Mouse (Mus musculus) MEL (cell line): ENCODE data around the gene Scpep1. TPM values are rescaled to one million over a fixed set of nuclear protein-coding genes. Genes with fewer than 3 reads are reported as not detected.

Source experiments
- DNase-seq: peaks from one replicate; pipeline ENCODE4 v3.0.0; 2011; ENCODE audit warnings: low read depth, low spot score
- H3K27ac ChIP-seq: 2 replicates; pipeline ENCODE4 v1.5.1; 2012; ENCODE audit warnings: low read depth, mild to moderate bottlenecking, control low read depth, low read length, moderate library complexity; ENCODE audit not compliant: control insufficient read depth
- H3K27me3 ChIP-seq, 2 experiments: fragments of 150-350 bp in 1 of 2; sonication (generic) in 1 of 2; 2 replicates each; pipeline ENCODE4 v1.6.1; 2012; ENCODE audit warnings: low read length in 2 of 2, mild to moderate bottlenecking in 2 of 2, improper control_type of control experiment in 1 of 2, moderate library complexity in 1 of 2; ENCODE audit not compliant: insufficient read depth in 2 of 2, control insufficient read depth in 1 of 2
- H3K36me3 ChIP-seq, 2 experiments: 2 replicates each; pipeline ENCODE4 v1.6.1; 2012 to 2014; ENCODE audit warnings: low read length in 2 of 2, improper control_type of control experiment in 1 of 2, inconsistent platforms in 1 of 2, mild to moderate bottlenecking in 1 of 2; ENCODE audit not compliant: insufficient read depth in 2 of 2, control insufficient read depth in 1 of 2
- H3K4me1 ChIP-seq, 2 experiments: fragments of 150-350 bp in 1 of 2; sonication (generic) in 1 of 2; 2 replicates each; pipeline ENCODE4 v1.6.1; 2012; ENCODE audit warnings: low read length in 2 of 2, improper control_type of control experiment in 1 of 2, mild to moderate bottlenecking in 1 of 2; ENCODE audit not compliant: insufficient read depth in 2 of 2, control insufficient read depth in 1 of 2
- H3K4me3 ChIP-seq, 2 experiments: fragments of 150-350 bp in 1 of 2; sonication (generic) in 1 of 2; 2 replicates each; pipeline ENCODE4 v1.5.1; 2012; ENCODE audit warnings: low read depth in 2 of 2, low read length in 2 of 2, mild to moderate bottlenecking in 2 of 2, moderate library complexity in 2 of 2, control low read depth in 1 of 2, improper control_type of control experiment in 1 of 2; ENCODE audit not compliant: control insufficient read depth in 1 of 2, insufficient read depth in 1 of 2
- H3K79me2 ChIP-seq: 2 replicates; pipeline ENCODE4 v1.6.1; 2012; ENCODE audit warnings: mild to moderate bottlenecking, low read length, moderate library complexity; ENCODE audit not compliant: control insufficient read depth, poor library complexity, insufficient read depth
- H3K9ac ChIP-seq: 2 replicates; pipeline ENCODE4 v1.6.1; 2012; ENCODE audit warnings: low read depth, mild to moderate bottlenecking, control low read depth, low read length, moderate library complexity; ENCODE audit not compliant: control insufficient read depth, poor library complexity, severe bottlenecking
- H3K9me3 ChIP-seq: fragments of 150-350 bp; sonication (generic); replicated peaks from 2 replicates; pipeline ENCODE4 v1.6.1; 2012; ENCODE audit warnings: mild to moderate bottlenecking, low read length, improper control_type of control experiment, moderate library complexity; ENCODE audit not compliant: insufficient read depth
- BHLHE40 ChIP-seq: IDR thresholded peaks from 2 replicates; pipeline ENCODE4 v1.6.1; 2012; ENCODE audit warnings: low read depth, mild to moderate bottlenecking, inconsistent platforms, low read length, improper control_type of control experiment, borderline replicate concordance
- CTCF ChIP-seq, 3 experiments: IDR thresholded peaks in 2 of 3; conservative IDR thresholded peaks in 1 of 3; 2 replicates each; pipeline ENCODE4 v1.5.1; 2011 to 2012; ENCODE audit warnings: low read length in 3 of 3, low read depth in 2 of 3, mild to moderate bottlenecking in 2 of 3, improper control_type of control experiment in 1 of 3, inconsistent platforms in 1 of 3, mixed read lengths in 1 of 3, moderate library complexity in 1 of 3; ENCODE audit not compliant: control insufficient read depth in 1 of 3, insufficient read depth in 1 of 3, poor library complexity in 1 of 3, severe bottlenecking in 1 of 3
- E2F4 ChIP-seq: IDR thresholded peaks from 2 replicates; pipeline ENCODE4 v1.6.1; 2011; ENCODE audit warnings: low read depth, low read length, improper control_type of control experiment, borderline replicate concordance
- ELF1 ChIP-seq: IDR thresholded peaks from 2 replicates; pipeline ENCODE4 v1.6.1; 2014; ENCODE audit warnings: low read depth, mild to moderate bottlenecking, inconsistent platforms, low read length, improper control_type of control experiment, moderate library complexity
- EP300 ChIP-seq, 2 experiments: IDR thresholded peaks; 2 replicates each; pipeline ENCODE4 v1.6.1; 2011; ENCODE audit warnings: improper control_type of control experiment in 2 of 2, low read length in 2 of 2, low read depth in 1 of 2, mild to moderate bottlenecking in 1 of 2
- MAFK ChIP-seq: IDR thresholded peaks from 2 replicates; pipeline ENCODE4 v1.6.1; 2011; ENCODE audit warnings: low read depth, mild to moderate bottlenecking, low read length, improper control_type of control experiment, borderline replicate concordance
- MAX ChIP-seq: IDR thresholded peaks from 2 replicates; pipeline ENCODE4 v1.6.1; 2011; ENCODE audit warnings: low read length, improper control_type of control experiment
- MXI1 ChIP-seq: IDR thresholded peaks from 2 replicates; pipeline ENCODE4 v1.6.1; 2011; ENCODE audit warnings: mild to moderate bottlenecking, low read depth, low read length, improper control_type of control experiment
- MYC ChIP-seq: IDR thresholded peaks from 2 replicates; pipeline ENCODE4 v1.6.1; 2011; ENCODE audit warnings: low read depth, mild to moderate bottlenecking, low read length, improper control_type of control experiment, moderate library complexity
- NELFE ChIP-seq: IDR thresholded peaks from 2 replicates; pipeline ENCODE4 v1.6.1; 2011; ENCODE audit warnings: low read depth, low read length, improper control_type of control experiment
- POLR2A ChIP-seq, 2 experiments: IDR thresholded peaks; 2 replicates each; pipeline ENCODE4 v1.6.1; 2011 to 2012; ENCODE audit warnings: low read length in 2 of 2, mild to moderate bottlenecking in 2 of 2, control low read depth in 1 of 2, improper control_type of control experiment in 1 of 2, low read depth in 1 of 2, moderate library complexity in 1 of 2; ENCODE audit not compliant: control insufficient read depth in 1 of 2, insufficient read depth in 1 of 2, poor library complexity in 1 of 2
- POLR2AphosphoS5 ChIP-seq: IDR thresholded peaks from 2 replicates; pipeline ENCODE4 v1.6.1; 2012; ENCODE audit warnings: low read depth, borderline replicate concordance, mild to moderate bottlenecking, inconsistent platforms, low read length, moderate library complexity, mixed read lengths
- RAD21 ChIP-seq: IDR thresholded peaks from 2 replicates; pipeline ENCODE4 v1.6.1; 2011; ENCODE audit warnings: mild to moderate bottlenecking, low read depth, low read length, improper control_type of control experiment
- RCOR1 ChIP-seq: IDR thresholded peaks from 2 replicates; pipeline ENCODE4 v1.6.1; 2012; ENCODE audit warnings: low read depth, mild to moderate bottlenecking, inconsistent platforms, low read length, improper control_type of control experiment
- SIN3A ChIP-seq: IDR thresholded peaks from 2 replicates; pipeline ENCODE4 v1.6.1; 2012; ENCODE audit warnings: low read length, improper control_type of control experiment, inconsistent platforms
- SMC3 ChIP-seq: IDR thresholded peaks from 2 replicates; pipeline ENCODE4 v1.6.1; 2011; ENCODE audit warnings: low read depth, low read length, improper control_type of control experiment
- ZC3H11A ChIP-seq: IDR thresholded peaks from 2 replicates; pipeline ENCODE4 v1.6.1; 2012; ENCODE audit warnings: low read depth, mild to moderate bottlenecking, inconsistent platforms, low read length, improper control_type of control experiment
- ZKSCAN1 ChIP-seq: IDR thresholded peaks from 2 replicates; pipeline ENCODE4 v1.6.1; 2012; ENCODE audit warnings: low read depth, mild to moderate bottlenecking, inconsistent platforms, low read length, improper control_type of control experiment, moderate library complexity
- ZNF384 ChIP-seq: IDR thresholded peaks from 2 replicates; pipeline ENCODE4 v1.6.1; 2012; ENCODE audit warnings: low read depth, mild to moderate bottlenecking, inconsistent platforms, low read length, improper control_type of control experiment
- polyA plus RNA-seq, 2 experiments: library from polyadenylated mRNA; stranded (reverse) in 1 of 2; unstranded in 1 of 2; fragments of >175 nt in 1 of 2; fragments of >200 nt in 1 of 2; gene quantifications; 2 replicates each; pipeline versions ENCODE4 v1.2.1 to v1.2.4; 2012; ENCODE audit warnings: low replicate concordance in 2 of 2, low read depth in 1 of 2; ENCODE audit not compliant: insufficient read length in 2 of 2, insufficient read depth in 1 of 2, missing spikeins in 1 of 2
- total RNA-seq: library from RNA; depleted of rRNA; stranded (reverse); fragments of 300-350 nt; gene quantifications from 2 replicates; pipeline ENCODE4 v1.2.3, GENCODE M21; 2012

Gene Scpep1
- total and polyA plus RNA-seq, 3 experiments: 7.9 to 15.6 TPM; not detected in 1

DNA sequence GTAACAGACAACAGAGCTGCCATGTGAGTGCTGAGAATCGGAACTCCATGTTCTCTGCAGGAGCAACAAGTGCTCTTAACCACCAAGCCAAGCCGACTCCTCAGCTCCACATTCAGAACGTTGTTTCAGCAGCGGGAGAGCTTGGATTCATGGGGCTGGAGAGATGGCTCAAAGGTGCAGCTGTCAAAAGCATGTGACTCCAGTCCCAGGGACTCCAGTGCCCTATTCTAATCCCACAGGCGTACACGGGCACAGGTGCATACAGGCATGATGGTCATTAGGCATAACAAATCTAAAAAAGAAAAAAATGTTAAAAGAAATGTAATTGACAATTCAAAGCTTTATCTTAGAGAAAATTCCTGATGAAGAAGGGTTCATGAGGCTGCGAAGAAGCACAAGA, 37.9 kb upstream of the Scpep1 start:
- H3K79me2 ChIP-seq: no peaks in the 10 kb centered on the region
- H3K27me3 ChIP-seq: no peaks in the 10 kb centered on the region
- peaks cover 6 to 22% of the 10 kb centered on the region in 2 experiments for H3K4me1 ChIP-seq
- DNase-seq: no peak
- H3K36me3 ChIP-seq: peaks cover 3 to 19% of the 10 kb centered on the region in 2 experiments
- no peak overlapping the region for H3K4me3 ChIP-seq
- no peaks in the 10 kb centered on the region for H3K9me3 ChIP-seq
- no peak for TF ChIP-seq POLR2A (IDR thresholded peaks at IDR 0.05; ENCODE audit: control insufficient read depth in 1 of 2, insufficient read depth in 1 of 2, low read depth in 1 of 2, low read length in 2 of 2, poor library complexity in 1 of 2)
- TF ChIP-seq MAX: no peak
- TF ChIP-seq RCOR1: no peak
- TF ChIP-seq MAFK: no peak
- TF ChIP-seq SIN3A: no peak
- TF ChIP-seq CTCF (IDR thresholded peaks at IDR 0.05 in 2 of 3, conservative IDR thresholded peaks at IDR 0.05 in 1 of 3; ENCODE audit: control insufficient read depth in 1 of 3, insufficient read depth in 1 of 3, low read depth in 2 of 3, low read length in 3 of 3, poor library complexity in 1 of 3, severe bottlenecking in 1 of 3): no peak
- no peak for TF ChIP-seq ELF1
- TF ChIP-seq NELFE: no peak
- no peak for TF ChIP-seq POLR2AphosphoS5
- no peak for TF ChIP-seq EP300 (IDR thresholded peaks at IDR 0.05; ENCODE audit: low read depth in 1 of 2, low read length in 2 of 2)
- no peak for TF ChIP-seq ZC3H11A
- TF ChIP-seq E2F4: no peak
- no peak for TF ChIP-seq ZNF384
- TF ChIP-seq BHLHE40: no peak
- no peak for TF ChIP-seq ZKSCAN1
- H3K9ac ChIP-seq: no peak overlapping the region
- H3K27ac ChIP-seq: no peak overlapping the region

DNA sequence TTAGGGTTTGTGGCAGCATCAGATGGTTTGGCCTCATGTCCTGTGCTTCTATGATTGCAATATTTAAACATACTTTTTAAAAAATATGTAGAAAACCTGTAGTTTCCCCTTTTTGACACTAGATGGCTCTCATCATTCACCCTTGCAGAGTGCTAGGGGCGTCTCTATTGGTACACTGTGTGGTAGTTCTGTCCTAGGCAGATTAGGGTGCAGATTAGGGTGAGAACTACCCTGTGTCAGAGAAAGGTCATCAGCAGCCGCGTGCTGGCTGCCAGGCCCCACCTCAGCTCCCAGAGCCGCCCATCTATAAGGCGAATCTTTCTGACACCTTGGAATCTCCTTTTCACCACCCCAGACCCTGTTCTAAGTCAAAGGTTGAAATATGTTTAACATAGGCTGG, 34.3 kb upstream of the Scpep1 start:
- TF ChIP-seq RCOR1 (no peak), RAD21 (peak; percentile 48), SMC3 (peak; percentile 38; the same call in 1 of the 2 replicates), MYC (no peak), MXI1 (no peak), CTCF (IDR thresholded peaks at IDR 0.05 in 2 of 3, conservative IDR thresholded peaks at IDR 0.05 in 1 of 3; ENCODE audit: control insufficient read depth in 1 of 3, insufficient read depth in 1 of 3, low read depth in 2 of 3, low read length in 3 of 3, poor library complexity in 1 of 3, severe bottlenecking in 1 of 3) (peak; percentile 11 to 49 (median 15); a peak in 2 of 6 replicates)
- Histone ChIP-seq H3K9me3 (no peaks in the 10 kb centered on the region), H3K36me3 (peaks cover 3 to 8% of the 10 kb centered on the region in 2 experiments), H3K79me2 (no peaks in the 10 kb centered on the region), H3K9ac (no peak overlapping the region), H3K27me3 (no peaks in the 10 kb centered on the region), H3K27ac (no peak overlapping the region), H3K4me3 (no peak overlapping the region), H3K4me1 (peaks cover 0 to 9% of the 10 kb centered on the region in 2 experiments; a peak in 3 of 4 replicates)
- peak; percentile 68 for DNase-seq
